Mouse (Mus musculus) heart, embryonic 16.5 days (tissue): ENCODE measurements around the gene Cd72. TPM values are rescaled to one million over a fixed set of nuclear protein-coding genes. Genes with fewer than 3 reads are reported as not detected.
A peak's percentile ranks its signal among the peaks of the same experiment; 100 is the strongest.

Experiments used
- ATAC-seq: fragments of 200-750 bp; cut with Nextera tagmentation; replicated peaks from 2 replicates; pipeline ENCODE4 v1.8.0; 2017; ENCODE audit warnings: moderate number of reproducible peaks; ENCODE audit not compliant: insufficient read depth, low FRiP score; ENCODE audit errors: extremely low read depth
- H3K27ac ChIP-seq: fragments of 300-500 bp; sonication (generic); 2 replicates; pipeline ENCODE4 v1.5.1; 2014; ENCODE audit warnings: mild to moderate bottlenecking, low read length, control low read depth, moderate library complexity
- H3K27me3 ChIP-seq: fragments of 300-500 bp; sonication (generic); 2 replicates; pipeline ENCODE4 v1.6.1; 2014; ENCODE audit warnings: low read length, mixed read lengths; ENCODE audit not compliant: control insufficient read depth, insufficient read depth
- H3K36me3 ChIP-seq: fragments of 300-500 bp; sonication (generic); 2 replicates; pipeline ENCODE4 v1.6.1; 2014; ENCODE audit not compliant: control insufficient read depth, insufficient read depth
- H3K4me1 ChIP-seq: fragments of 300-500 bp; sonication (generic); 2 replicates; pipeline ENCODE4 v1.6.1; 2014; ENCODE audit warnings: low read length, mixed read lengths; ENCODE audit not compliant: control insufficient read depth, insufficient read depth
- H3K4me2 ChIP-seq: fragments of 300-500 bp; sonication (generic); 2 replicates; pipeline ENCODE4 v1.6.1; 2014; ENCODE audit warnings: low read depth, mild to moderate bottlenecking, control low read depth, low read length
- H3K4me3 ChIP-seq: fragments of 300-500 bp; sonication (generic); 2 replicates; pipeline ENCODE4 v1.5.1; 2014; ENCODE audit warnings: mild to moderate bottlenecking, control low read depth, low read length
- H3K9ac ChIP-seq: fragments of 300-500 bp; sonication (generic); 2 replicates; pipeline ENCODE4 v1.6.1; 2014; ENCODE audit warnings: low read length, control low read depth
- H3K9me3 ChIP-seq: fragments of 300-500 bp; sonication (generic); replicated peaks from 2 replicates; pipeline ENCODE4 v1.6.1; 2016; ENCODE audit warnings: low read length; ENCODE audit not compliant: control insufficient read depth
- WGBS: fragments of 180-500 bp; shearing (Covaris S2); extraction: QIAGEN DNeasy Blood & Tissue Kit; methylation state at CpG from one replicate; pipeline ENCODE4 v1.1.7; 2014; 5-methylcytosine and 5-hydroxymethylcytosine counted together
- polyA plus RNA-seq: library from polyadenylated mRNA; unstranded; fragments of >200 nt; fragmentation: Nextera tagmentation; extraction: Ambion mirVana; gene quantifications from 2 replicates; pipeline ENCODE4 v1.2.1, GENCODE M21; 2015

The Cd72 gene
- polyA plus RNA-seq, 1 experiment from 2014 or later, result 4.3 TPM

DNA sequence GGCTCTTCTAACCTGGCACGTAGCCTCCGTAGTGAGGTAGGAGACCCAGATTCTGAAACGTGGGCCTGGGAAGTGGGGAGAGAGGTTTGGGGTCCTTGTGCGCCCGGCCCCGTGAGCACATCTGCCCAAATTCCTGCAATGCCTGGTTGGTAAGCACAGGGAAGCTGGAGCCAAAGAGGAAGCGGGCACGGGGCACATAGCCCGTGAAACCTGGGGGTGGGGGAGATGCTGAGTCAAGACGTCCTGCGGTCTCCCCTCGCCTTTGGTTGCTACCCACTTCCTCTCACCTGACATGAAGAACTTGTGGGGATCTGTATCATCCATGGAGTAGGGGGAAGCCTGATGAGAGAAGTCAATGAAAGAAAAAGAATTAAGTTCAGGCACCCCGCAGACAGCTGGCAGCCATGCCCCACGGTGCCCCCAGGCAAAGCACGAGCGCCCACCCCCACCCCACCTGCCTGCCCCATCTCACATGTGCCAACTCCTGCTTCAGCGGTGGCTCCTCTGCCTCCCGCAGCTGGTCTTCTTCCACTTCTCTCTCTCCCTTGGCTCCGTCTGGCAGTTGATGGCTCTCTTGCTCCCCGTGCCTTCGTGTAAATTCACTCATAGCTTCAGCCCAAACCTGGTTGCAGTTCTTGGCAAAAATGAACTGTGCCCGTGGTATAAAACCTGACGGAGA, 26.8 kb downstream of the Cd72 start:
- Histone ChIP-seq H3K4me1 (peaks cover 3% of the 10 kb centered on the region; the same call in 1 of the 2 replicates), H3K4me3 (no peak overlapping the region), H3K9me3 (no peaks in the 10 kb centered on the region), H3K4me2 (peak overlapping the region; percentile 31; the same call in 1 of the 2 replicates), H3K27ac (no peak overlapping the region), H3K27me3 (peaks cover 21% of the 10 kb centered on the region), H3K36me3 (peaks cover 36% of the 10 kb centered on the region), H3K9ac (no peak overlapping the region)
- 35% methylated on average over 23 of the region's 23 CpGs for WGBS
- ATAC-seq, result no peak; the same call in 1 of the 2 replicates

DNA sequence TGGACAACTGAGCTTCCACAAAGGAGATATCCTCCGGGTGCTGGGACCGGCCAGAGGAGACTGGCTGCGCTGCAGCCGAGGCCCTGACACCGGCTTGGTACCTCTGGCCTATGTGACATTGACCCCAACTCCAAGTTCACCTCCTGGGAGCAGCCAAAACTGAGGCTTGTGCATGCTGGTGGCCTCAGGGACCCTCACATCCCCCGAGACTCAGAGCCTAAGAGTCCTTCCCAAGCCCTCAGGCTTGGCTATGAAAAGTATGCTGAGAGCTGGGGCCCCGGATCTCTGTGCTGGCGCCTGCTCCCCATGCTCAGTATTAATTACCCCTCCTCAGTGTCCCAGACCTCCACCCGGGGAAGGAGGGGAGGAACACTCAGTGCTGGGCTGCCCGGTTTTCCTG, 27.9 kb downstream of the Cd72 start:
- 72% methylated on average over 10 of the region's 10 CpGs for WGBS
- H3K9ac ChIP-seq, result no peak overlapping the region
- no peak overlapping the region for H3K4me2 ChIP-seq
- H3K4me3 ChIP-seq, result no peak overlapping the region
- no peak for ATAC-seq
- H3K9me3 ChIP-seq, result no peaks in the 10 kb centered on the region
- H3K4me1 ChIP-seq, result peaks cover 3% of the 10 kb centered on the region; the same call in 1 of the 2 replicates
- H3K27me3 ChIP-seq, result peaks cover 21% of the 10 kb centered on the region
- H3K27ac ChIP-seq, result no peak overlapping the region
- H3K36me3 ChIP-seq, result peaks cover 46% of the 10 kb centered on the region

- ATAC-seq, result no peak
- no peak overlapping the region for H3K9ac ChIP-seq
- peaks cover 46% of the 10 kb centered on the region for H3K36me3 ChIP-seq
- H3K27ac ChIP-seq, result no peak overlapping the region
- WGBS, result 46% methylated on average over 31 of the region's 31 CpGs
- peaks cover 3% of the 10 kb centered on the region; the same call in 1 of the 2 replicates for H3K4me1 ChIP-seq
- H3K9me3 ChIP-seq, result no peaks in the 10 kb centered on the region
- no peak overlapping the region for H3K4me2 ChIP-seq
- H3K27me3 ChIP-seq, result peaks cover 21% of the 10 kb centered on the region
- H3K4me3 ChIP-seq, result no peak overlapping the region
Measured at GRCm38 (mm10) chr4:43425648-43426380, 28.6 kb downstream of the Cd72 start.

GRCm38 (mm10) chr4:43425197-43425596, 29.2 kb downstream of the Cd72 start:
- Histone ChIP-seq H3K9ac (no peak overlapping the region), H3K9me3 (no peaks in the 10 kb centered on the region), H3K36me3 (peaks cover 46% of the 10 kb centered on the region), H3K4me2 (no peak overlapping the region), H3K4me1 (peaks cover 3% of the 10 kb centered on the region), H3K27me3 (peaks cover 21% of the 10 kb centered on the region), H3K4me3 (no peak overlapping the region), H3K27ac (no peak overlapping the region)
- no peak for ATAC-seq
- 46% methylated on average over 14 of the region's 14 CpGs for WGBS

- Histone ChIP-seq H3K9ac (no peak overlapping the region), H3K4me2 (no peak overlapping the region), H3K9me3 (no peaks in the 10 kb centered on the region), H3K36me3 (peaks cover 46% of the 10 kb centered on the region), H3K4me1 (peaks cover 6% of the 10 kb centered on the region), H3K27ac (no peak overlapping the region), H3K4me3 (no peak overlapping the region), H3K27me3 (peaks cover 21% of the 10 kb centered on the region)
- ATAC-seq, result no peak
- WGBS, result 78% methylated on average over 9 of the region's 9 CpGs
Measured at GRCm38 (mm10) chr4:43424072-43424471, 30.4 kb downstream of the Cd72 start.

- 85% methylated on average over 20 of the region's 20 CpGs for WGBS
- Histone ChIP-seq H3K27me3 (peaks cover 21% of the 10 kb centered on the region), H3K36me3 (peaks cover 46% of the 10 kb centered on the region)
Measured at GRCm38 (mm10) chr4:43423267-43423934, 31.0 kb downstream of the Cd72 start.

GRCm38 (mm10) chr4:43421632-43422240, 32.7 kb downstream of the Cd72 start:
- H3K27ac ChIP-seq, result no peak overlapping the region
- H3K4me3 ChIP-seq, result no peak overlapping the region
- peaks cover 16% of the 10 kb centered on the region for H3K27me3 ChIP-seq
- WGBS, result 73% methylated on average over 28 of the region's 28 CpGs
- H3K36me3 ChIP-seq, result peaks cover 47% of the 10 kb centered on the region
- H3K9me3 ChIP-seq, result no peaks in the 10 kb centered on the region
- peaks cover 16% of the 10 kb centered on the region for H3K4me1 ChIP-seq
- no peak overlapping the region for H3K9ac ChIP-seq
- no peak for ATAC-seq
- no peak overlapping the region for H3K4me2 ChIP-seq

More at GRCm38 (mm10) chr4:43423267-43423934, 31.0 kb downstream of the Cd72 start:
- Histone ChIP-seq H3K4me2 (no peak overlapping the region), H3K9me3 (no peaks in the 10 kb centered on the region), H3K27ac (no peak overlapping the region), H3K4me1 (peaks cover 6% of the 10 kb centered on the region), H3K9ac (no peak overlapping the region), H3K4me3 (no peak overlapping the region)
- no peak for ATAC-seq

DNA sequence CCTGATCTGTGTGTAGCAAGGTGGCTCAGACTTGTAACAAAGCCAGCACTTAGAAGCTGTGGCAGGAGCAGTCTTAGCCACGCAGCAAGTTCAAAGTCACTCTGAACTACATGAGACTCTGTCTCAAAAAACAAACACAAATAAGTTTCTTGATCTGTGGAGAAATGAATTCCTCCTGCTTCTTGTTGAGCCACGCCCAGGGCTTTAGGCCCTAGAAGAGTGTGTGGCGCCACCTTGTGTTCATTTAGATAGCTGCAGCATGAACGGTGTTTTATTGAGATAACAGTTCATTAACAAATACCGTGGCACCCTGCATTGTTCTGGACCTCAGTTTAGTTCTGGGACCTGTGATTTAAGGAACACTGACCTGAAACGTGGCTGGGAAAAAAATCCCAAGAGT, 34.1 kb downstream of the Cd72 start:
- H3K36me3 ChIP-seq, result peaks cover 46% of the 10 kb centered on the region
- H3K4me1 ChIP-seq, result peaks cover 17% of the 10 kb centered on the region
- 0 out of 2 replicates have a peak, but pooled peaks have one; percentile 19 for ATAC-seq
- WGBS, result 4% methylated on average over 6 of the region's 6 CpGs
- H3K27ac ChIP-seq, result no peak overlapping the region
- H3K9me3 ChIP-seq, result no peaks in the 10 kb centered on the region
- no peak overlapping the region for H3K4me3 ChIP-seq
- no peak overlapping the region for H3K9ac ChIP-seq
- H3K27me3 ChIP-seq, result peaks cover 7% of the 10 kb centered on the region; the same call in 1 of the 2 replicates
- no peak overlapping the region for H3K4me2 ChIP-seq
